Mouse (Mus musculus) mammary gland, adult 2 months (tissue): ENCODE data around the gene Col11a2. TPM values are rescaled to one million over a fixed set of nuclear protein-coding genes. Genes with fewer than 3 reads are reported as not detected.

Experiments
- polyA plus RNA-seq: library from polyadenylated mRNA; depleted of rRNA; stranded (reverse); fragments of >200 nt; gene quantifications from 2 replicates; pipeline ENCODE4 v1.2.3, GENCODE M21; 2012; ENCODE audit warnings: low replicate concordance; rRNA removed

Col11a2 gene
- polyA plus RNA-seq, result 1.8 and 4.3 TPM in 2 replicates

DNA sequence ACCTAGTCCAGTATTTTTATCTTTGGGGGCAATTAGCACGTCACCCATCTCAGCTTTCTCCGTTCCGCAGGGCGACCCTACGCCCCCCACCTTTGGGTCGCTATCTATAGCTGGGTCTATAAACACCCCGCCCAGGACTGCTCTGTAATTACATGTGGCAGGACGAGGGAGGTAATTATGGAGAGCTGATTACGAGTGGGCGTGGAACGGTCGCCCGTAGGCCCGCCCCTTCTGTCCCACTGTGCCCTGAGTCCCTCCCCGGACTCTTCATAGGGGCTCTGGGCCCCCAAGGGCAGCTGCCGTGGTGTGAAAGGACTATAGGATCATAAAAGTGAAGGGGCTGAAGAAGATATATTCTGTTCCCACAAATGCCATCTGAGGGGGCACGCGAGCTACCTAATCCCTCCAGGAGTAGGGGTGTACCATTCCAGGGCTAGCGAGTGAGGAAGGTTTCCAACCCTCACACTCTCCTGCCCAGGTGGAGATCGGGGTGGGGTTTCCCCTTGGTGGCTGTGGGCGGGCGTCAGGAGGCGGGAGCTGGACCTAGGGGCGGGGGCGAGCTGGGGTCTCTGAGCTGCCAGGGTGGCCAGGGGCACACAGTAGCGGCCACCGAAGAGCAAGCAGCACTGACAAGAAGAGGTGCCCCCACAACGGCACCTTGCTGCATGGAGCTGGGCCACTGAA is at the start of gene Col11a2:
Gene Col11a2, plus strand, starts transcription at position 560 of the 684 bp plus-strand sequence.

DNA sequence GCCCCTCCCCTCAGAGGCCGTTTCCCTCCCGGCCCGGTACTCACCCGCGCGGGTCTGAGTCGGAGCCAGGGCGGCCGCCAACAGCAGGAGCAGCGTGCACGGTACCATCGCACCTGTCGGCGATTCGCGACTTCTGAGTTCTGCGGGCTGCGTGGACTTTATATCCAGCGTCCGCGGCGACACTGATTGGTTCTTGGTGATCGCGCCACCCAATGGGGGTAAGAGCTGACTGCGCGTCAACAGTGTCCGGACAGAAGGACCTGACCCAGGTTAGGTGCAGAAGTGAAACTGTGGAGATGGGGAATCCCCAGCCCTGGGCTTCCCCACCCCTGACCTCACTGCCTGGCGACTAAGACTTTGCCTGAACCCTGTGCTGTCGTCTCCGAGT is 39.1 kb upstream of the Col11a2 start, which contains the start of gene H2-K1:
Gene H2-K1, minus strand, starts transcription at position 198 of the 388 bp plus-strand sequence.

DNA sequence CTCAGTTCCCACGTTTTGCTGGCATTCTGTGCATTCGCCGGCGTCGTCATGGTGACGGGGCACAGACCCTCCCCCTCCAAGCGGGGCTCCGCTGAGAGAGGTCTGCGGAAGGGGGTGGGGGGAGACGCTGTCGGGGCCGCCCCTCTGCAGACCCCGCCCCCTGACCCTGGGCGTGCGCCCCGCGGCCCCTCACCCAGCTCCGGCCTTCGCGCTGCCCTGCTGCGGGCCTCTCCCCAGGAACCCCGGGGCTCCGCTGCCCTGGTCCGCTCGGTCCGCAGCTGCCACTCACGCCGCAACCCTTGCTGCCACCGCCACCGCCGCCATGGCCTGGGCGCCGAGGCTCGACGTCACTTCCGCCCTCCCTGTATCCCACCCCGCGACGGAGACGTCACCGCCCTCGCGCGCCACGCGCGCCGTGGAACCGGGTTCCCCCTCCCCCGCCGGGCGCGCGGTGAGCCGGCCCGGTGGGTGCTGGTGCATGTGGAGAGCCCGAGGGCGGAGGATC is 14.9 kb upstream of the Col11a2 start, which contains the start of gene Ring1:
Gene Ring1, minus strand, starts transcription at position 364 of the 505 bp plus-strand sequence.

DNA sequence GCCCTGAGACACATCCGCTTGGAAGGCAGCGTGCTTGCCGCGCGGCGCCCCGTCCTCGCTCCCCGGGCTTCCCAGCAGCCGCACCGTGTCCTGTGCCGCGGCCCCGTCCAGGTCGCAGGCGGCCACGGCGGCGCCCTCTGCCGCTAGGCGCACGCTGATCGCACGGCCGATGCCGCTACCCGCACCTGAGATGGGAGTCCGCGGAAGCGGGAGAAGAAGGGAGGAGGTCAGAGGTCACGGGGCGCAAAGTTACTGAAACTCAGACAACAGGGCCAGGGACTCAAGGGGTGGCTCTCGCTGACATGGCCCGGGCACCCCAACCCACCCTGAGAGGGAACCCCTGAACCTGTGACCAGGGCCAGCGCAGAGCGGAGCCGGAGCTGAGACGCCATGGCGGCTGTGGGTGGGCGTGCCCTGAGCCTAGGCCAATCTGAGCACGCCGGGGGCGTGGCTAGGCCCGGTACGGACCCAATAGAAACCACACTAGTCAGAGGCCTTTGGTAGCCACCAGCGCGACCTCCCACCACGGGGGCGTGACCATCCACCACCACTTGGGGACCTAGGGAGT is 11.5 kb upstream of the Col11a2 start, which contains the start of gene H2-Ke6:
Gene H2-Ke6, minus strand, starts transcription at position 405 of the 568 bp plus-strand sequence.

DNA sequence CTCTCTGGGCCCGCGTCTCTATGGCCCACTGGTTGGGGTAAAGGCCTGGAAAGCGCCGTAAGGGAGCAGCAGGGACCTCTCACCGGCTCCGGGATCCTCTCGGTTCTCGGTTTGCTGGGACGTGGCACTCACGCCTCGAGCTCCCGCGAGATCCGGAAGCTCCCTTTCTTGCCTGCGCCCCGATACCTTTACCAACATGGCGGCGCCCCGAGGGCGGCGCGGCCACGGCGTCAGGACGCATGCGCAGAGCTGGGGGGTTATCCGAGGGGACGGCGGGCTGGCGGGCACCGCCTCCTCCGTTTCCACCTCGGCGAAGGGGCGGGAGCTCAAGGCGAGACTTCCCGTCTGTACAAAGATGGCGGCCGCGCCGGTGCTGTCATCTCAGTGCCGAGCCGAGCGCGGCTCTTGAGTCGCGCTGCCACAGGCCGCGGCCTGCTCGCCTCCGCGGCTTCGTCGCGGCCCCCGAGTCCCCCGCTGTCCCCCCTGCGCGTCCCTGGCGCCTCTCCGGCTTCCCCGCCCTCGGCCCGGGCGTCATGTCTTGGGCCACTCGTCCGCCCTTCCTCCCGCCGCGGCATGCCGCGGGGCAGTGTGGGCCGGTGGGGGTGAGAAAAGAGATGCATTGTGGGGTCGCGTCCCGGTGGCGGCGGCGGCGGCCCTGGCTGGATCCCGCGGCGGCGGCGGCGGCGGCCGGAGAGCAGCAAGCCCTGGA is 7.6 kb upstream of the Col11a2 start, which contains the start of the genes Slc39a7 and Rxrb:
Gene Slc39a7, minus strand, starts transcription at position 218 of the 709 bp plus-strand sequence.
Gene Rxrb, plus strand, starts transcription at position 348 of the 709 bp plus-strand sequence.

DNA sequence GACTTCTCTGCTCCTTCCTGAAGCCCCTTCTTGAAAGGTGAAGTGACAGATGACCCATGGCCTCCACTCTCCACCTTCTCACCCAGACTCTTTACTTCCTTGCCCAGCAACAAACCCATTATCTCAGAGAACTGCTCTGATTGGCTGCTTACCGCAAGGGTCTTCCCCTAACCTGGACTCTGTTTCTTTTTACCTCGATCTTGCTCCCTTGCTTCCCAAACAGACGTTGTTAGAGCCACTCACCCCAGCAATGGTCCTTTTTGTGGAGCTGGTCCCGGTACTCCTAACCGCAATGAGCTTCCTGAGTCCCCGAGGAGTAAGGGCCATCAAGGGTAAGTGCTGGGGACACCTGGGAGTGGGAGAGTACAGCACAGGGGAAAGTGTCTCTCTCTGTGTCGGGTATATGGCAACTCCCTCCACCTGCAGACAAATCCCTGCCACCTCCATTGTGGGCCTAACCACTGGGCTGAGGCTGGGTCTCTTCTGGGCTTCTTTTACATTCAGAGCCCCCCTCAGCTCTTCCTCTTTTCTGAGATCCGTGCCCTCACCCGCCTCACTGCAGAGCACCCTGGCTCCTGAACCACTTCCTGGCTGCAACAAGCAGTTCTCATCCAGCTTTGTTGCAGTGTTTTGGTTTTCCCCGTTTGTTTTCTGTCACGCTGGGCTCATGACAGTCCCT is 53.1 kb downstream of the Col11a2 start, which contains the start of gene H2-Oa:
Gene H2-Oa, plus strand, starts transcription at position 144 of the 679 bp plus-strand sequence.

Other genes with a start within 250 kb of the Col11a2 start
- gene Kank3, start 228.9 kb upstream of the Col11a2 start, polyA plus RNA-seq, result 123 and 162 TPM in 2 replicates
- gene Rps28, start 214.9 kb upstream of the Col11a2 start, polyA plus RNA-seq, result 609 and 610 TPM in 2 replicates
- 532 and 579 TPM in 2 replicates for gene Ndufa7, start 214.9 kb upstream of the Col11a2 start, polyA plus RNA-seq
- gene Cd320, start 196.3 kb upstream of the Col11a2 start, polyA plus RNA-seq, result 97.5 and 125 TPM in 2 replicates
- gene Gm7029, start 165.6 kb upstream of the Col11a2 start, polyA plus RNA-seq, result not detected in 2 replicates
- 2.1 and 4.2 TPM in 2 replicates for gene Kifc1, start 148.8 kb upstream of the Col11a2 start, polyA plus RNA-seq
- 0.93 and 1.6 TPM in 2 replicates for gene Platr17, start 134.3 kb upstream of the Col11a2 start, polyA plus RNA-seq
- 64.8 and 67.0 TPM in 2 replicates for gene Daxx, start 130.0 kb upstream of the Col11a2 start, polyA plus RNA-seq
- gene Tapbp, start 123.5 kb upstream of the Col11a2 start, polyA plus RNA-seq, result 238 and 378 TPM in 2 replicates
- 72.4 and 116 TPM in 2 replicates for gene Zbtb22, start 123.5 kb upstream of the Col11a2 start, polyA plus RNA-seq
- 255 and 438 TPM in 2 replicates for gene Rgl2, start 109.9 kb upstream of the Col11a2 start, polyA plus RNA-seq
- gene Pfdn6, start 99.1 kb upstream of the Col11a2 start, polyA plus RNA-seq, result 12.4 and 16.1 TPM in 2 replicates
- 18.2 and 23.7 TPM in 2 replicates for gene Wdr46, start 98.8 kb upstream of the Col11a2 start, polyA plus RNA-seq
- 9.8 and 25.7 TPM in 2 replicates for gene B3galt4, start 87.9 kb upstream of the Col11a2 start, polyA plus RNA-seq
- 68.7 and 74.9 TPM in 2 replicates for gene Vps52, start 83.6 kb upstream of the Col11a2 start, polyA plus RNA-seq
- gene Rps18, start 83.4 kb upstream of the Col11a2 start, polyA plus RNA-seq, result 283 and 376 TPM in 2 replicates
- gene H2-K1, start 39.1 kb upstream of the Col11a2 start, polyA plus RNA-seq, result 6,978 and 9,315 TPM in 2 replicates
- gene Ring1, start 14.8 kb upstream of the Col11a2 start, polyA plus RNA-seq, result 29.1 and 42.5 TPM in 2 replicates
- 89.2 and 219 TPM in 2 replicates for gene H2-Ke6, start 11.4 kb upstream of the Col11a2 start, polyA plus RNA-seq
- 148 and 187 TPM in 2 replicates for gene Slc39a7, start 7.8 kb upstream of the Col11a2 start, polyA plus RNA-seq
- 62.9 and 110 TPM in 2 replicates for gene Rxrb, start 7.6 kb upstream of the Col11a2 start, polyA plus RNA-seq
- 59.6 and 112 TPM in 2 replicates for gene H2-Oa, start 52.9 kb downstream of the Col11a2 start, polyA plus RNA-seq
- gene H2-DMa, start 80.1 kb downstream of the Col11a2 start, polyA plus RNA-seq, result 180 and 191 TPM in 2 replicates
- 112 and 199 TPM in 2 replicates for gene Brd2, start 83.2 kb downstream of the Col11a2 start, polyA plus RNA-seq
- 125 and 219 TPM in 2 replicates for gene H2-DMb2, start 103.9 kb downstream of the Col11a2 start, polyA plus RNA-seq
- gene H2-DMb1, start 113.6 kb downstream of the Col11a2 start, polyA plus RNA-seq, result 243 and 276 TPM in 2 replicates
- 81.6 and 135 TPM in 2 replicates for gene Tap1, start 148.1 kb downstream of the Col11a2 start, polyA plus RNA-seq
- 108 and 188 TPM in 2 replicates for gene Psmb9, start 148.3 kb downstream of the Col11a2 start, polyA plus RNA-seq
- 204 and 242 TPM in 2 replicates for gene Psmb8, start 158.3 kb downstream of the Col11a2 start, polyA plus RNA-seq
- gene Tap2, start 164.1 kb downstream of the Col11a2 start, polyA plus RNA-seq, result 74.2 and 121 TPM in 2 replicates
- 117 and 123 TPM in 2 replicates for gene H2-Ob, start 199.5 kb downstream of the Col11a2 start, polyA plus RNA-seq
- gene H2-Ab1, start 218.3 kb downstream of the Col11a2 start, polyA plus RNA-seq, result 2,992 and 3,635 TPM in 2 replicates
- 1,227 and 1,651 TPM in 2 replicates for gene H2-Aa, start 248.4 kb downstream of the Col11a2 start, polyA plus RNA-seq